Mouse (Mus musculus) cerebellum, adult 8-10 months (tissue): ENCODE data around the gene Fkbp3.

Experiments
- DNase-seq: peaks from one replicate; pipeline ENCODE4 v3.0.0; 2022

Fkbp3 gene

GRCm38 (mm10) chr12:65022842-65023241 lies 51.0 kb downstream of the Fkbp3 start:
- DNase-seq: no peak
